Mouse (Mus musculus): Measurements from ENCODE around the gene Gm5089. TPM values are rescaled to one million over a fixed set of nuclear protein-coding genes. Genes with fewer than 3 reads are reported as not detected.

The Gm5089 gene
- polyA plus RNA-seq, 1 experiment from 2014 or later = 1.8 TPM

- WGBS = 8% methylated on average over 12 of the region's 12 CpGs
Measured at GRCm38 (mm10) chr14:122485635-122486181, 34.8 kb upstream of the Gm5089 start.

GRCm38 (mm10) chr14:122484844-122485551 lies 34.1 kb upstream of the Gm5089 start:
- Histone ChIP-seq H3K4me3 (ENCODE audit: low read length) (peak overlapping the region; percentile 18), H3K36me3 (ENCODE audit: control insufficient read depth, insufficient read depth, low read length) (no peaks in the 10 kb centered on the region), H3K4me1 (ENCODE audit: control insufficient read depth, insufficient read depth, low read depth, low read length) (no peaks in the 10 kb centered on the region), H3K9me3 (ENCODE audit: control insufficient read depth, low read length) (no peaks in the 10 kb centered on the region), H3K9ac (ENCODE audit: low read depth, low read length) (peak overlapping the region; percentile 58), H3K4me2 (ENCODE audit: low read length) (peak overlapping the region; percentile 56), H3K27ac (ENCODE audit: low read depth, low read length) (peak overlapping the region; percentile 75), H3K27me3 (replicated peaks; ENCODE audit: control insufficient read depth, insufficient read depth, low read length) (peaks cover 33% of the 10 kb centered on the region)
- 4% methylated on average over 23 of the region's 24 CpGs for WGBS
- ATAC-seq = peak; percentile 58

More at GRCm38 (mm10) chr14:122485635-122486181, 34.8 kb upstream of the Gm5089 start:
- no peaks in the 10 kb centered on the region for H3K36me3 ChIP-seq (ENCODE audit: control insufficient read depth, insufficient read depth, low read length)
- H3K27ac ChIP-seq (ENCODE audit: low read depth, low read length) = peak overlapping the region; percentile 75
- peak overlapping the region; percentile 3; the same call in 1 of the 2 replicates for H3K9ac ChIP-seq (ENCODE audit: low read depth, low read length)
- H3K4me3 ChIP-seq (ENCODE audit: low read length) = peak overlapping the region; percentile 18
- peaks cover 30% of the 10 kb centered on the region for H3K27me3 ChIP-seq (replicated peaks; ENCODE audit: control insufficient read depth, insufficient read depth, low read length)
- peaks cover 2% of the 10 kb centered on the region; the same call in 1 of the 2 replicates for H3K4me1 ChIP-seq (ENCODE audit: control insufficient read depth, insufficient read depth, low read depth, low read length)
- H3K4me2 ChIP-seq (ENCODE audit: low read length) = peak overlapping the region; percentile 56
- ATAC-seq = no peak
- no peaks in the 10 kb centered on the region for H3K9me3 ChIP-seq (ENCODE audit: control insufficient read depth, low read length)

DNA sequence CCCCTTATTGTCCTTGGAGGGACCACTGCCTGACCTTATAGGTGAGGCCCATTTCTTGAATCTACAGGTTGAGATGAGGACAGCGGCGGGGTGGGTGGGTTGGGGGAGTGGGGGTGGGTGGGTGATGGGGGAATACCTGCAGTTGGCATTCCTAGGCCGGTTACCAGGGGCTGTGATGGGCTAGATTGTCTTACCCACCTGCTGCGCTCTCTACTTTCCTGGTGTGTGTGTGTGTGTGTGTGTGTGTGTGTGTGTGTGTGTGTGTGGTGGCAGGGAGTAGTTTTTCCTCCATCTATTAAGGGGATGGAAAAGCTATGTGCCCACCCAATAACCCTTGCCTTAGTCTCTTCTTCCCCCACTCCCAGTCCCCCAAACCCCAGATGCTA lies 33.5 kb upstream of the Gm5089 start:
- ATAC-seq = peak; percentile 7; the same call in 1 of the 2 replicates
- H3K9ac ChIP-seq (ENCODE audit: low read depth, low read length) = peak overlapping the region; percentile 58
- H3K36me3 ChIP-seq (ENCODE audit: control insufficient read depth, insufficient read depth, low read length) = no peaks in the 10 kb centered on the region
- peaks cover 33% of the 10 kb centered on the region for H3K27me3 ChIP-seq (replicated peaks; ENCODE audit: control insufficient read depth, insufficient read depth, low read length)
- WGBS = 23% methylated on average over 4 of the region's 4 CpGs
- peak overlapping the region; percentile 56 for H3K4me2 ChIP-seq (ENCODE audit: low read length)
- no peaks in the 10 kb centered on the region for H3K4me1 ChIP-seq (ENCODE audit: control insufficient read depth, insufficient read depth, low read depth, low read length)
- peak overlapping the region; percentile 75 for H3K27ac ChIP-seq (ENCODE audit: low read depth, low read length)
- H3K9me3 ChIP-seq (ENCODE audit: control insufficient read depth, low read length) = no peaks in the 10 kb centered on the region
- H3K4me3 ChIP-seq (ENCODE audit: low read length) = peak overlapping the region; percentile 28; the same call in 1 of the 2 replicates

DNA sequence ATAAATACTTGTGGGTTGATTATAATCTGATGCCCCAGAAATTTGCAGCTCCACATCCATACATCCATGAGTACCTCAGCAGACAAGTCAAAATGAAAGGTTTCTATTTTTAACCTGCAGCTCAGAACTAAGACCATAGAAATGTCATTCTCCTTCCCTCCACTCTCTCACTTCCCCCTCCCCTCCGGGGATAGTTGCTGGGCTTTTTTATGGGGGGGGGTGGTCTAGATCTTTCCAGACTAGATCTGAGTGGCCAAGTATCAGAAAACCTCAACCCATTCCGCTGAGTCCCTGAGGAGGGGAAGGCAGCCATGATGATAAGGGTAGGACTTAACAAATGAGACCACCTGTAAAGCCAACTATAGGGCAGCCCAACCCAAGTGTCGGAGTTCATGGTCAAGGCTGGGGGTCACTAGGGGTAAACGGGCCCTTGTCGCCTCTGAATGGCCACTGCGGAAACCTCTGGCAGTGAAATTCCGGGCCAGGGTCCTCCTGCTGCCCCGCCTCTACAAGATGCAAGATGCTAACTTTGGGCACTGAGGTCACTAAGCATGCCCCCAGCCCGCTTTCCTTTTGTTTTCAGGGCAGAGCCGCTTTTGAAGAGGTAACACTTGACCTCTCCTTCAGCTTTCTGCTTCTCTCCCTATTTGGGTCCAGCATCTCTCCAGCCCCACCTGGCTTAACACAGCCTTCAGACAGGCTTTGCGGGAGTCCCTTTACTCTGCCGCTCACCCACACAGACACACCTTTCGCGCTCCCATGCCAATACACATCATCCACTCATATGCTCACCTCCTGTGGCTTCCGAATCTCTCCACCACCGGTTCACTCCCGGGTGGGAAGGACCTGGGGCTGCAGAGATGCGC lies 32.9 kb upstream of the Gm5089 start:
- Histone ChIP-seq H3K9ac (ENCODE audit: low read depth, low read length) (peak overlapping the region; percentile 58), H3K4me3 (ENCODE audit: low read length) (peak overlapping the region; percentile 28)
- WGBS = 10% methylated on average over 18 of the region's 18 CpGs

DNA sequence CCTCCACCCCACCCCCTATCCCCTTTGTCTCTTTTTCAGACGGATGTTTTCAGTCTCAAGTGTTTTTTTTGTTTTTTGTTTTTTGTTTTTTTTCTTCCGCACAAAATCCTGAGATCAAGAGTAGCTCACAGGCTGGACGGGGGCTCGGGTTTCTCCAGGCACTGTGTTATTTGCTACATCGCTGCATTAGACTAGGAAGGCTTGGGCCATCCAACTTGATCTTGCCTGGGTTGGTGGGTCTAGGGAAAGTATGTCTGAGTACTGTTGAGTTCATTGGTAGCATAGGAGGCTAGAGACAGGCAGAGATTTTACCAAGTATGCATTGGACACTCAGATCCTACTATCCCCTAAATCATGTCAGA lies 32.1 kb upstream of the Gm5089 start:
- Histone ChIP-seq H3K9ac (ENCODE audit: low read depth, low read length) (peak overlapping the region; percentile 67), H3K4me3 (ENCODE audit: low read length) (peak overlapping the region; percentile 37), H3K27me3 (replicated peaks; ENCODE audit: control insufficient read depth, insufficient read depth, low read length) (peaks cover 35% of the 10 kb centered on the region), H3K36me3 (ENCODE audit: control insufficient read depth, insufficient read depth, low read length) (no peaks in the 10 kb centered on the region), H3K4me1 (ENCODE audit: control insufficient read depth, insufficient read depth, low read depth, low read length) (no peaks in the 10 kb centered on the region), H3K9me3 (ENCODE audit: control insufficient read depth, low read length) (no peaks in the 10 kb centered on the region), H3K27ac (ENCODE audit: low read depth, low read length) (peak overlapping the region; percentile 86), H3K4me2 (ENCODE audit: low read length) (peak overlapping the region; percentile 56)
- ATAC-seq = no peak
- 7% methylated on average over 5 of the region's 5 CpGs for WGBS

More for the DNA sequence above, 32.9 kb upstream of the Gm5089 start:
- no peak; the same call in 1 of the 2 replicates for ATAC-seq
- no peaks in the 10 kb centered on the region for H3K4me1 ChIP-seq (ENCODE audit: control insufficient read depth, insufficient read depth, low read depth, low read length)
- H3K27me3 ChIP-seq (replicated peaks; ENCODE audit: control insufficient read depth, insufficient read depth, low read length) = peaks cover 33% of the 10 kb centered on the region
- H3K9me3 ChIP-seq (ENCODE audit: control insufficient read depth, low read length) = no peaks in the 10 kb centered on the region
- peak overlapping the region; percentile 70 for H3K27ac ChIP-seq (ENCODE audit: low read depth, low read length)
- H3K36me3 ChIP-seq (ENCODE audit: control insufficient read depth, insufficient read depth, low read length) = no peaks in the 10 kb centered on the region
- peak overlapping the region; percentile 56 for H3K4me2 ChIP-seq (ENCODE audit: low read length)

DNA sequence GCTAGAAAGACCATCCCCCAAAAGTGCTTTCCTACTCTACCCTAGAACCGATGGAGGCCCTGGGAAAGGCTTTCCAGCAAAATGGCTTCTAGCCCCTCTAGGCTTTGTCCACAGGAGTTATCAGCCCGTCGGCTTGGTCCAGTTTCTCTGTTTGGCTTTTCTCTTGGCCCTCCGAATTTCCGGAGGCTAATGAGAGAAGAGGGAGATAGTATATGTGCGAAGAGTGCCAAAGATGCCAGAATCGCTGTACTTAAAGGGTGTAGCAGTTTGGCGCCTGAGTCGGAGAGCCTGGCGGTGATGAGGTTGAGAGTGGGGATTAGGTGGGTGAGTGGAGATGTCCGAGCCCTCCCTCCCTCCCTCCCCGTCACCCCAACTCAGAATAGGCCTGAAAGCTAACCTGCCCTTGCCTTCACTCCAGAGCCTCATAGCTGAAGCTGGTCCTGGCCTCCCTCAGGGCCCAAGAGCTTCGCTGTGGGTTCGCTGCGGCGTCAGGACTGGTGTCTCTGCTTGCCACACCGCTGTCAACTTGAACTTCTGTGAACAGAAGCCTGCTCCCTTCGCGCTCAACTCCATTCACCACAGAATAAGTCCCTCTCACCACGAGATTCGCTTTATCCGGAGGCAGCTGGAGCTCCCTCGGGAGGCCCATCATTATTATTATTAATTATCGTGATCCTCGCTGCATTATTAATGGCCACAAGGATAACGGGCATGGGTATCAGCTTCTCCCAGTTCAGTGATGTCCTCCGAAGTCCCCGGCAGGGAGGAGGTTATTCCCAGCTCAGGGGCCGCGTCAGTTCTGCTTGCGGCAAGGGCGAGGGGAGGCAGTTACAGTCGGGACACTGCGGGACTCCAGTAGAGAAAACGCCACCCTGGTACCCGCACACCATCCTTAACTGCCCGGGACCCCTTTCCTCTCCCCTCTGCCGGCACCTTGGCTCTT lies 31.4 kb upstream of the Gm5089 start:
- Histone ChIP-seq H3K4me3 (ENCODE audit: low read length) (peak overlapping the region; percentile 37), H3K27me3 (replicated peaks; ENCODE audit: control insufficient read depth, insufficient read depth, low read length) (peaks cover 35% of the 10 kb centered on the region), H3K4me2 (ENCODE audit: low read length) (peak overlapping the region; percentile 56), H3K36me3 (ENCODE audit: control insufficient read depth, insufficient read depth, low read length) (no peaks in the 10 kb centered on the region), H3K9me3 (ENCODE audit: control insufficient read depth, low read length) (no peaks in the 10 kb centered on the region), H3K4me1 (ENCODE audit: control insufficient read depth, insufficient read depth, low read depth, low read length) (no peaks in the 10 kb centered on the region), H3K27ac (ENCODE audit: low read depth, low read length) (peak overlapping the region; percentile 86), H3K9ac (ENCODE audit: low read depth, low read length) (peak overlapping the region; percentile 67)
- ATAC-seq = peak; percentile 34
- WGBS = 4% methylated on average over 38 of the region's 38 CpGs

DNA sequence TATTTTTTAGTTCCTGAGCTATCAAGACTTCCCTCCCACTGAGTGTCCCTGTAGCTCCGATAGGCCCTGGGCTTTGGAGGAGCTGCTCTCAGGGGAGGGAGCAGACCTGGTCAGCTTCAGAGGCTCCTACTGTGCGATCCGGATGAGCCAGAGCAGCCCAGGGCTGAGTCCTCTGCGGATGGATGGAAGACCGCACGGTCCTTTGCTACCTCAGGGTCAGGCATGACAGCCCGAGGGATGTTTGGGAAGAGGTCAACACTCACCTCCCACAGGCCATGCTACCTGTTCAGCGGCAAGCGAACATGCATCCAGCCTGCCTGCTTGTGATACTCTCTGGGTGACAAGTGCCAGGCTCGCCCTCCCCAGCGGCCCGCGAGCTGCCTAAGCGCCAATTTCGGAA lies 30.3 kb upstream of the Gm5089 start:
- no peaks in the 10 kb centered on the region for H3K4me1 ChIP-seq (ENCODE audit: control insufficient read depth, insufficient read depth, low read depth, low read length)
- H3K4me3 ChIP-seq (ENCODE audit: low read length) = peak overlapping the region; percentile 37
- peak overlapping the region; percentile 56 for H3K4me2 ChIP-seq (ENCODE audit: low read length)
- peak overlapping the region; percentile 67 for H3K9ac ChIP-seq (ENCODE audit: low read depth, low read length)
- WGBS = 13% methylated on average over 15 of the region's 15 CpGs
- no peaks in the 10 kb centered on the region for H3K9me3 ChIP-seq (ENCODE audit: control insufficient read depth, low read length)
- H3K27me3 ChIP-seq (replicated peaks; ENCODE audit: control insufficient read depth, insufficient read depth, low read length) = peaks cover 32% of the 10 kb centered on the region
- H3K27ac ChIP-seq (ENCODE audit: low read depth, low read length) = peak overlapping the region; percentile 71
- ATAC-seq = no peak
- no peaks in the 10 kb centered on the region for H3K36me3 ChIP-seq (ENCODE audit: control insufficient read depth, insufficient read depth, low read length)

- Histone ChIP-seq H3K9ac (ENCODE audit: low read depth, low read length) (peak overlapping the region; percentile 48; the same call in 1 of the 2 replicates), H3K9me3 (ENCODE audit: control insufficient read depth, low read length) (no peaks in the 10 kb centered on the region), H3K4me2 (ENCODE audit: low read length) (peak overlapping the region; percentile 56), H3K27ac (ENCODE audit: low read depth, low read length) (peak overlapping the region; percentile 42; the same call in 1 of the 2 replicates), H3K4me3 (ENCODE audit: low read length) (peak overlapping the region; percentile 37), H3K27me3 (replicated peaks; ENCODE audit: control insufficient read depth, insufficient read depth, low read length) (peaks cover 30% of the 10 kb centered on the region), H3K4me1 (ENCODE audit: control insufficient read depth, insufficient read depth, low read depth, low read length) (peaks cover 2% of the 10 kb centered on the region; the same call in 1 of the 2 replicates), H3K36me3 (ENCODE audit: control insufficient read depth, insufficient read depth, low read length) (no peaks in the 10 kb centered on the region)
- 13% methylated on average over 2 of the region's 2 CpGs for WGBS
- no peak for ATAC-seq
Measured at GRCm38 (mm10) chr14:122480355-122480754, 29.4 kb upstream of the Gm5089 start.

Measured in hindbrain, embryonic 16.5 days (tissue).